Mouse (Mus musculus): ENCODE data around the gene Agap1.

DNA sequence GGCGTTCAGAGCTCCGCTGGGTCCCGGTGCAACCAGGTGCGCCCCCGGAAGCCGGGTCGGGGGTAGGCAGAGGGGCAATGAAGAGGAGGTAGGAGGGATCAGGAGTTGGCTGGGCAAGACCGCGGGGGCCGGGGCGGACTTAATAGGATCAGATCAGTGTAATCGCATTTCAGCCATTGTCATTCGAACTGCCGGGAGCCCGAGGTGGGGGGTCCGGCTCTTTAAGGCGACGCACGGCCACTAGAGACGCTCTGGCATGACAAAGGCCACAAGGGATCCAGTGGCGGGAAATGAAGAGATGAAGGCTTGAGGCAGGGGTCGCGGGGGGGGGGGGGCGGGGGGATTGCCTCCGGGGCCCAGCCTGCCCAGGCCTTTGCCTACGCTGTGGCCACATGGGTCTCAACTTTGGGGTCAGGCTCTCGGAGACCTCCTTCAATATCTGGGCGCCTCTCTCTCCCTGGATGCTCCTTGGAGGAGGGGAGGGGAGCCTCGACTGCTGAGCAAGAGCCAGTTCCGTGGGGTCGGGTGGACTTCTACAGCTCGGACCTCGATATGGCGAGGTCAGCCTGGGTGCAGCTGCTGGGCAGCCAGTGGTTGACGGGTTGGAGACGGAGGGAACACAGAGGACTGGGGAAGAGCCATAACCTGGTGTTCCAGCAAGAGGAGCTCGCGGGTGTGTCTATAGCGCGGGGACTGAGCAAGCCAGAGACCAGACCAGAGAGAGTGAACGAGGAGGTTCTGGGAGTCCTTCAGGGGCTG lies 468.5 kb downstream of the Agap1 start:
- no peak for TF ChIP-seq CTCF (IDR thresholded peaks at IDR 0.05 in 2 of 3, conservative IDR thresholded peaks at IDR 0.05 in 1 of 3; ENCODE audit: control insufficient read depth in 1 of 3, insufficient read depth in 1 of 3, low read depth in 2 of 3, low read length in 3 of 3, poor library complexity in 1 of 3, severe bottlenecking in 1 of 3)
- TF ChIP-seq USF2 (IDR thresholded peaks at IDR 0.05; ENCODE audit: borderline replicate concordance in 1 of 2, insufficient read depth in 1 of 2, low read depth in 1 of 2, low read length in 2 of 2), result no peak
- TF ChIP-seq ELF1 (IDR thresholded peaks at IDR 0.05; ENCODE audit: low read depth, low read length), result no peak
- TF ChIP-seq POLR2A (IDR thresholded peaks at IDR 0.05; ENCODE audit: control insufficient read depth in 1 of 2, insufficient read depth in 1 of 2, low read depth in 1 of 2, low read length in 2 of 2, poor library complexity in 1 of 2), result no peak
- TF ChIP-seq ZMIZ1 (IDR thresholded peaks at IDR 0.05; ENCODE audit: low read depth, low read length), result no peak
- TF ChIP-seq ZNF384 (IDR thresholded peaks at IDR 0.05; ENCODE audit: low read depth, low read length), result no peak

Data from MEL (cell line).